In the genomic region with DNA sequence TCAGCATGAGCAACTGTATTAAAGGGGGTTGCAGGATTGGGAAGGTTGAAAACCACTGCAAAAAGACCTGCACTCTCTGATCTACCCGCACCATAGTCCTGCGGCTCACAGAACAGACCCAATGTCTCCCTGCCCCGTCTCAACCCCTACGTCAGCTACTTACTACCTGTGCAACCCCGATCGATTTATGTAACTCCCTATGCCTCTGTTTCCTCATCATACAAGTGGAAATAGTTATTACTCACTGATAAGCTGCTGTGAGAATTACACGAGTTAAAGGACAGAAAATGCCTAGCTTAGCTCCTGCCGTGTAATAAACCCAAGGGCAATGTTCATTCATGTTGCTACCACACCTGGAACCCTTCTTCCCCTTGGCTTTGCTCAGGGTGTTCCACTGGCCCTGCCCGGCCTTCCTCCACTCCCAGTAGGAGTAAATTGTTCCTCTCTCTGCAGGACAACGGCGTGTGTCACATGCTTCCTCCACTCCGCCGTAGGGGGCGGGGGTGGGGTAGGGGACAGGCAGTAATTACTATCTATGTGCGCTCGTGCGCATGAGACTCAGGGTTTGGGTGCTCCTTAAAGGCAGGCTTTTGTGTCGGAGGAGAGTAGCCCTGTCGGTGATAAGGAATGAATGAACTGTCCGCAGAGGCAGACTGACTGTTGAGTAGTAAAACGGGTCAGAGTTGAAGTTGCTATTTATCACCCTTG, we compare ENCODE assay signal across 8 mouse cellular contexts. TPM values are rescaled to one million over a fixed set of nuclear protein-coding genes. Genes with fewer than 3 reads are reported as not detected.
DNase-seq lines count a peak whose midpoint lies in the region; ATAC-seq lines count a peak whose summit lies in the region.

No protein-coding gene starts in this region.

- H3K4me1 ChIP-seq in hindbrain, embryonic 16.5 days (ENCODE audit: control insufficient read depth, insufficient read depth, low read depth, low read length), result peaks cover 8% of the 10 kb centered on the region

- H3K4me3 ChIP-seq in hindbrain, embryonic 16.5 days (ENCODE audit: low read length), result peak overlapping the region; percentile 17; the same call in 1 of the 2 replicates

- no peak for ATAC-seq in hindbrain, embryonic 16.5 days

- no peaks in the 10 kb centered on the region for H3K36me3 ChIP-seq in hindbrain, embryonic 16.5 days (ENCODE audit: control insufficient read depth, insufficient read depth, low read length)

- H3K4me2 ChIP-seq in hindbrain, embryonic 16.5 days (ENCODE audit: low read length), result peak overlapping the region; percentile 47

- peak; percentile 43 for DNase-seq in adrenal gland, postnatal 14 days
- DNase-seq in adrenal gland, postnatal 25 days, result no peak
- DNase-seq in urinary bladder, adult 2 months (ENCODE audit: low spot score), result peak; percentile 36
- no peak for DNase-seq in urinary bladder, postnatal 10 days (ENCODE audit: low spot score)
- DNase-seq in lung, postnatal 36 days, result peak; percentile 56
- peak; percentile 45 for DNase-seq in thymus, postnatal 25 days
- no peak for DNase-seq in frontal cortex, postnatal 36 days (ENCODE audit: low spot score in 2 of 2)

- 36% methylated on average over 21 of the region's 21 CpGs for WGBS in hindbrain, embryonic 16.5 days

- H3K27me3 ChIP-seq in hindbrain, embryonic 16.5 days (replicated peaks; ENCODE audit: control insufficient read depth, insufficient read depth, low read length), result no peaks in the 10 kb centered on the region

- no peak overlapping the region for H3K9ac ChIP-seq in hindbrain, embryonic 16.5 days (ENCODE audit: low read depth, low read length)

- no peak overlapping the region for H3K27ac ChIP-seq in hindbrain, embryonic 16.5 days (ENCODE audit: low read depth, low read length)

- no peaks in the 10 kb centered on the region for H3K9me3 ChIP-seq in hindbrain, embryonic 16.5 days (ENCODE audit: control insufficient read depth, low read length)

RNA-seq across cellular contexts. Expression of a gene that starts 2.7 kb away (rescaled TPM):
- total RNA-seq in adrenal gland, postnatal 14 days (2021), result 7.9 and 9.9 TPM in 2 replicates
- 5.2 and 10.2 TPM in 2 replicates for total RNA-seq in adrenal gland, postnatal 25 days (2021)
- 252 and 279 TPM in 2 replicates for polyA plus RNA-seq in urinary bladder, adult 2 months (2012; rRNA removed)
- 4.0 and 4.7 TPM in 2 replicates for polyA plus RNA-seq in hindbrain, embryonic 16.5 days (2015; fragmentation: Nextera tagmentation; extraction: Ambion mirVana)

RNA-seq across cellular contexts. Expression of a gene that starts 53.3 kb away (rescaled TPM):
- total RNA-seq in adrenal gland, postnatal 14 days (2021), result 8.3 and 11.4 TPM in 2 replicates
- total RNA-seq in adrenal gland, postnatal 25 days (2021), result 5.6 and 6.0 TPM in 2 replicates
- 2.4 and 2.8 TPM in 2 replicates for polyA plus RNA-seq in urinary bladder, adult 2 months (2012; rRNA removed)
- polyA plus RNA-seq in hindbrain, embryonic 16.5 days (2015; fragmentation: Nextera tagmentation; extraction: Ambion mirVana), result 6.3 and 9.0 TPM in 2 replicates

Comparison
In these comparisons a context has a peak if more than half of its experiments do, and no peak if none do; other contexts are left out.
1. DNase-seq: peak in adrenal gland, postnatal 14 days (single experiment), urinary bladder, adult 2 months (single experiment), lung, postnatal 36 days (single experiment) and thymus, postnatal 25 days (single experiment); none in adrenal gland, postnatal 25 days (single experiment), urinary bladder, postnatal 10 days (single experiment) and frontal cortex, postnatal 36 days (0 of 2).